Mouse (Mus musculus) bone marrow, adult 2 months (tissue): ENCODE measurements around the gene Qprt.

Experiments used
- CTCF ChIP-seq: fragments of 200-500 bp; IDR thresholded peaks from 2 replicates; pipeline ENCODE4 v1.5.1; 2011; ENCODE audit warnings: low read length, control low read depth; ENCODE audit not compliant: control insufficient read depth, insufficient read depth
- POLR2A ChIP-seq: fragments of 200-500 bp; IDR thresholded peaks from 2 replicates; pipeline ENCODE4 v1.6.1; 2011; ENCODE audit warnings: low read depth, mild to moderate bottlenecking, control low read depth, low read length, borderline replicate concordance; ENCODE audit not compliant: control insufficient read depth

DNA sequence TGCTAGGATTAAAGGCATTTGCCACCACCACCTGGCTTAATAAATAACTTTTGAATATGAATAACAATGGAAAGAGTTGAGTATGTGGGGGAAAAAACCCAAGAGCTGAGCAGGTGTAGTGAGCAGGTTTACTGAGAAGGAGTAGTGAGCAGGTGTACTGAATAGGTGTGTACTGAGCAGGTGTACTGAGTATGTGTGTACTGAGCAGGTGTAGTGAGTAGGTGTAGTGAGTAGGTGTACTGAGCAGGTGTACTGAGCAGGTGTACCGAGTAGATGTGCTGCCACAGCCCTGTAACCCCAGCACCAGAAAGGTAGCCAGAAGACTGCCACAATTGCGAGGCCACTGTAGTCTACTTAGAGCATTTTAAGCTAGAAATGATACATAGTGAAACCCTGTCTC lies 37.2 kb downstream of the Qprt start:
- no peak for TF ChIP-seq CTCF
- no peak for TF ChIP-seq POLR2A
